Comparison of ENCODE assay signal across 7 mouse cellular contexts in genomic region chr5:133487806-133488290, GRCm38 (mm10).
DNase-seq lines count a peak whose midpoint lies in the region; ATAC-seq lines count a peak whose summit lies in the region.

No protein-coding gene starts in this region.

- ATAC-seq in inflammation-experienced regulatory T-cells, adult 6 months = no peak

- peak; percentile 87 for DNase-seq in adrenal gland, adult 8-10 months
- DNase-seq in brain, adult 2 months (ENCODE audit: low read depth, low spot score) = peak; percentile 95
- peak; percentile 88 to 90 for DNase-seq in gastrocnemius, adult 8-10 months (ENCODE audit: low spot score in 2 of 2)
- DNase-seq in kidney, adult 9 months = peak; percentile 26
- peak; percentile 55 for DNase-seq in left cerebral cortex, postnatal 4 days
- DNase-seq in right cerebral cortex, postnatal 4 days = peak; percentile 57

- intact Hi-C loops in left cerebral cortex, postnatal 4 days (cut with DNase I) = no loop called here

Comparison
In these comparisons a context has a peak if more than half of its experiments do, and no peak if none do; other contexts are left out.
1. DNase-seq: peak in every context shown above with its lines; median percentile 95 in brain, adult 2 months; 89 in gastrocnemius, adult 8-10 months; 87 in adrenal gland, adult 8-10 months; 57 in right cerebral cortex, postnatal 4 days; 55 in left cerebral cortex, postnatal 4 days; 26 in kidney, adult 9 months.